Mouse (Mus musculus): ENCODE data around the gene Nup62cl.
A peak's percentile ranks its signal among the peaks of the same experiment; 100 is the strongest.

Nup62cl gene

DNA sequence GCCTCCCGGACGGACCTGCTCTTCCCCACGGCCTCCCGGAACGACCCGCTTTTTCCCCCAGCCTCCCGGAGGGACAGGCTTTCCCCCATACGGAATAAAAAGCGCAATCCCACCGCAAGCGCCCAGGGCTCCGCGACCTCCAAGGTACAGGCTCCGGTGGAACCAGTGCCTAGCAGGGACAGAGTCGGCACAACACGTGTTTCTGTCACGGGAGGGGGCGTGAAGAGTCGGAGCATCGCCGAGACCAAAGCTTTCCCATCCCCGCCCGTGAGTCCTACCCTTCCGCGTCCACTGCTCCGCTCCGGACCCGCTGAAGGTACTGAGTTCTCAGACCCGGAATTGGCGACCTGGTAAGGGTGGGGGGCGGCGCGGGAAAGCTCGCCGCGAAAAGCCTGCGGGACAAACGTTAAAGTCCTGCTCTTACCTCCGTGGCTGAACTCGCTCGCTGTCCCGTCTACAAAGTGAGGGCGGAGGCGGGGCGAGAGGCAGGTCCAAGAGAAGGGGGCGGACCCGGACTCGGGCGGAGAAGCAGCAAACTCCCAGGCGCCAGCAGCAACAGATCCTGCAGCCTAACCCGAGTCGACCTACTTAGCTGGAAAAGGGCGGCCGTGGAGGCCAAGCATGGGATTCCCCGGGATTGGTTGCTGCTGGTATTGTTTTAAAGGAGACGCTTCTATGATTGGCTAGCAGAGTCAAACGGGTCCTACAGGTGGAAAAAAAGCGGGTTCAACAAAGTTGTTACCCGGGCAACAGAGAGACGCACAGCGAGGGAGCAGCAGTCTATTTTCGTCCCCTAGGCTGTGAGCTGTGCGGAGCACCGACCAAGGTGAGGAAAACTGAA, at the start of gene Nup62cl, which contains the start of gene Pih1h3b:
Nup62cl (minus strand) TSS at position 578 of the 841 bp plus-strand sequence.
Pih1h3b (plus strand) TSS at position 745 of the 841 bp plus-strand sequence.
- DNase-seq (ENCODE audit: low spot score in 2 of 2): no peak

DNA sequence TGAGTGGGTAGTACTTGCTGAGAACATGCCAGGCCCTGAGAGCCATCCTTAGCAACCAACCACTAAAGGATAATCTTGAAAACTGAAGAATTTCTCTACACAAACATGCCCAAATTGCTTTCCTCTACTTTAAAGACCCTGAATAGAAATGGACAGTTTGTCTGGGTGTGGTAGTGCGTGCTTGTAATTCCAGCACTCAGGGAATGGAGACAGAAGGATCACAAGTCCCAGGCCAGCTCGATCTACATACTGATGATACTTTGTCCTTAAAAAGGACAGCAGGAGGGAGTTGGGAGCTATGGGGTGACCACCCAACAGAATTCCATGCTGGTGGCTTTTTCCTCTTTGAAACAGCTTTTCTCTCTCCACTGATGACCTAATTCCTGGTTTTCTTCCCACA, 31.6 kb upstream of the Nup62cl start:
- no peak for DNase-seq (ENCODE audit: low spot score in 2 of 2)

DNA sequence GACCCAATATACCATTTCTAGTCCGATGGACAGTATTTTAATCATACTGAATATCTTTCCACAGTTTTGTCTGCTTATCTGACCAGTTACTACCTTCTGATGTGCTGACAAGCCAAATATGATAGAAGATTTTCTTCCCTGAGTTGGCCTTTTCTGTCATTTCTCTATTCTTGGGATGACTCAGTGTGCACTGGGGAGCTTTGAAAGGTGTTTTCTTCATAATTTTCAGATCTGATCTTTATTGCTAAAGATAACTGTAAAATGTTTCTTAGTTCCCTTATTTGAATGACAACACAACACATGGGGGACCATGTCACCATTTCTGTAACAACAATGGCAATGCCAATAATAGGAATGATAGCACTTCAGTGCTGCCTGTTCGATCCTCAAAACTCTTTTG, 20.0 kb upstream of the Nup62cl start:
- DNase-seq (ENCODE audit: low spot score in 2 of 2): no peak

DNA sequence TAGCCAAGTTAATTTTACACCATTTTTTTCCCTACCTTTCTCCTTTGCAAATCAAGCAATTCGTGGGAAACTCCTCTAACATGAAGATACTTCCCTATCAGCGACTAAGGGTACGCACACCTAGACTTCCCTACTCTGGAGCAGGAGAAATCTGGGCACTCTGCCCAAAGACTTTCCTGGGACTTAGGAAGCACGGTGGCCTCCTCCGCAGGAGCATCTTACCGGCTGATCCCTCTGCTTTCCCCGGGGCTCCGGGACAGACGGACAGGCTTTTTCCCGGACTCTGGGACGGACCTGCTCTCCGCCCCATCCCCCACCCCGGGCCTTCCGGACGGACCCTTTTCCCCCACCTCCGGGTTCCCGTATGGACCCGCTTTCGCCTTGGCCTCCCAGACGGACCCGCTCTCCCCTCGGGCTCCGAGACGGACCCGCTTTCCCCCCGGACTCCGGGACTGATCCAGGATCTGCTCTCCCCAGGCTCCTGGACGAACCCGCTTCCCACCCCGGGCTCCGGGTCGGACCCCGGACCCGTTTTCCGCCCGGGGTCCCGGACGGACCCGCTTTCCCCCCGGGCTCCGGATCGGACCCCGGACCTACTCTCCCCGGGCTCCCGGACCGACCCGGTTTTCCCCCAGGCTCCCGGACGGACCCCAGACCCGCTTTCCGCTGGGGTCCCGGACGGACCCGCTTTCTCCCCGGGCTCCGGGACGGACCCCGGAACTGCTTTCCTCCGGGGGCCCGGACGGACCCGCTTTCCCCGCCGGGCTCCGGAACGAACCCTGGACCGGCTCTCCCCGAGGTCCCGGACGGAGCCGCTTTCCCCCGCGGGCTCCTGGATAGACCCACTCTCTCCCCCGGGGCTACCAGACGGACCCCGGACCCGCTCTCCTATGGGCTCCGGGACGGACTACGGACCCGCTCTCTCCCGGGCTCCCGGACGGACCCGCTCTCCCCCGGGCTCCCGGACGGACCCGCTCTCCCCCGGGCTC, 1.3 kb downstream of the Nup62cl start:
- no peak for DNase-seq (ENCODE audit: low spot score in 2 of 2)

DNA sequence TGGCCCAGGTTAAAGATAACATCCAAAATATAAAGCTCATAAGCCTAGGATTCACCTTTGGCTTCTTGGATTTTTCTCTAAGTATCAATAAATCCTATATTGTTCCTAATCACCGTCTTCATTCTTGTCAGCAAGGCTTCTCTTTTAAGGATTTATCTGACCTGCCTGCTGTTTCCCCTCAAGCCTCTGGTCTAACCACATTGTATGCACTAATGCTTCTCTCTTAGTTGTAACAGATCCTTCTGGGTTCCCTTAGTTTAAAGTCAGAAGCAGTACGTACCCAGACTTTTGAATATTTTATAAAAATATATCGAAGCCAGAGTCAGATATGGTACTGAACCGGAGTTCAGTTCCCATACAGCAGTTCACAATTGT, 63.8 kb downstream of the Nup62cl start:
- no peak for DNase-seq (ENCODE audit: low spot score in 2 of 2)

DNA sequence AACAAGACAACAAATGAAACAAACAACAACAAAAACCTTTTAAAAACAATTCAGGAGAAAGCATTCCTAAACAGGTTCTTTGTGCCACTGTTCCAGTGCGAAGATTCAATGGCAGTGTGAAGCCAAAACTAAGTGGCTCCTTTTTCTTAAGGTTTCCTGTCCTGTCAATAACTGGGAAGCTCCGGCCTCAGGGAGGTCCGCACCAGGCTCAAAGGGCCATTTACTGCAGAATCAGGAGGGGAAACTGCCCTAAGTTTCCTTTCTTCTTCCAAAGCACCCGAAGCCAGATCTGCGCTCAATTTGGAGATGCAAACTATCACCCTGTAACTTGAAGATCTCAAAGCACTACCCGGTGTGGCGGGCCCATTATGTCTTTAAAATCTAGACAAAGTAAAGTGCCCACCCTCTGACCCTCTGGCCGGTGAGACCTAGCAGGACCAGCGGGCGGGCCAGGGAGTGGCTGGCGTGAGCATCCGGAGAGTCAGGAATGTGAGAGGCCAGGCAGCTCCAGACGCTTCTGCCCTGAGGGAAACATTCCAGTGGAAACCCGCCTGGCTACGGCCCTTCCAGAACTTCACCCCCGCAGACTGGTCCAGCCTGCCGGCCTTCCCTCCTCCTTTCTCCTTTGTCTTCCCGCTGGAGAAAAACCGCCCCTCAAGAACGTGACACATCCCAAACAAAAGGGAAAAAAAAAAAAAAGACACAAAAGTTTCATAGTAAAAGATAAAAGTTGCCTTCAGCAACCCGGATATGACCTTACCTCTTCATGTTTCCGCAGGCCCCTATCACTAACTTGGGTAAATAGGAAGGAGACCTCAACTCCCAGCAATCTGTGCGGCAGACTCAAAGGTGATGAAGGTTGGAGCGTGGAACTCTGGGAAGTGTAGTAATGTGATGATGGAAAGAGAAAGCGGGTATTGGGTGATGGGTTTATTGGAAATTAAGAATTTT, 64.5 kb downstream of the Nup62cl start, which contains the start of gene Rbm41:
Rbm41 (minus strand) TSS at position 856 of the 951 bp plus-strand sequence.
- peak; percentile 56 to 61 for DNase-seq (ENCODE audit: low spot score in 2 of 2)

DNA sequence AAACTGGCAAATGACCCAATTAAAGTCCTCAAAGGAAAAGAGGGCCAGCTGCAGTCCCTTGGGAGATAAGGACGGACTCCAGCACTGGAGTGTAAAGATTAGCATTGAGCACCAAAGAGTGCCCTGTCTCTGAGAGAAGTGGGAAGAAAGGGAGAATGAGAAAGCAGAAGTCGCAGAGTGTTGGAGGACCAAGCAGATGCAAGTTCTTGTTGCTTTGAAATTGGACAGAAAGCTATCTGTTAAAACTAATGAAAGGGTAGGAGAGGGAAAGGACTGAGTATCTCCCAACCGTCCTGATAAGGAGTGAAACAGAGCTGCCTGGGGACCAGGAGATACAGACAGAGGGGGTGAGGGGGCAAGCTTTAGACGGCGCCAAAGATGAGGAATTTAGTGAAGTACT, 80.4 kb downstream of the Nup62cl start:
- DNase-seq (ENCODE audit: low spot score in 2 of 2): no peak
